Mouse (Mus musculus): Measurements from ENCODE around the gene Ric3.
"Not testable (repeated sequence)": the region's sequence is repeated elsewhere in the genome, so short reads cannot be mapped to it uniquely, and the experiment has no call there.

The Ric3 gene

DNA sequence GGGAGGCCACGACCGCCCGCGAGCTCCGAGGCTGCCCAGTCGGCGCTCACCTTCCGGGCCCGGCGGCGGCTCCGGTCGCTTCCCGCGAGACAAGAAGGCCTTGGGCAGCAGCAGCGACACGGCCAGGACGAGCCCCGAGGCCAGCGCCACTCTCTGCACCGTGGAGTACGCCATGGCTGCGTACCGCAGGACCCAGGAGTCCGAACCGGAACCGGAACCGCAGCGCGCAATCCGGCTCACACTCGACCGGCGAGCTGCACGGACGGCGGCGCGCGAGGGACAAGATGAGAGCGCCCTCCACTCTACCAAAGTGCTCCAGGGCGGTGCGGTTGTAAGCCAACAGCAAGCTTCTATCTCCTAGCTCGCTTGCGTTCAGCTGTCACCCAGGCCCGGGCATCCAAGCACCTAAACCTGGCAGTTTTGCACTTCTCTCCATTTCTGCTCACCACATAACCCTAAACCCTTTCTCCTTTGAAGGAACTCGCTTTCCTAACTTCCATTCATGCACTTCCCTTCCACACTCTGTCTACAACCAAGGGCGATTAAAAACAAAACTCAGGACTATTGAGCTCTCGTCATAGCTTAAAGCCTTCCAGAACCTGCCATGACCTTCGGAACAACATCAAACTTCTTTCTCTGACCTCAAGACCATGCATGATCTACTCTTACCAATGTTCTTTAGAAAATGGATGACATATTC lies at the start of gene Ric3:
TSS of gene Ric3 (minus strand) at position 219 of the 700 bp plus-strand sequence.
- peak; percentile 91 to 94 for DNase-seq (ENCODE audit: low spot score in 2 of 2)

DNA sequence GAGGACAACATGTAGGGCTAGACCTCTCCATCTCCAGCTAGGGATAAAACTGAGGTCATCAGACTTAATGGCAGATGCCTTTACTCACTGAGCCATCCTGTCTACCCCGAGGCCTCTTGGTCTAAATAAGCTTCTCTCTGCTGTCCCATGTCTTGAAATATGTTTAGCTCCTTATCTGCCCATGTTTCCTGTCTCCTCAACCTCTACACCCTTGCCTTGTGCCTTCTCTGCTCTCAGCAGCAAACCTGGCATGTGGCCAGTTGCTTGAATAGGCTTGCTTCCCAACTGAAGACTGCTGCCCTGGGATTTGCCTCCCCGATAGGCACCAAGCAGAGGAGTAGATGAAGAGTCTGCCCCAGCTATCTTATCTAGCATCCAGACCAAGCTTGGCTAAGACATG lies 48.4 kb upstream of the Ric3 start:
- DNase-seq (ENCODE audit: low spot score in 2 of 2): no peak

DNA sequence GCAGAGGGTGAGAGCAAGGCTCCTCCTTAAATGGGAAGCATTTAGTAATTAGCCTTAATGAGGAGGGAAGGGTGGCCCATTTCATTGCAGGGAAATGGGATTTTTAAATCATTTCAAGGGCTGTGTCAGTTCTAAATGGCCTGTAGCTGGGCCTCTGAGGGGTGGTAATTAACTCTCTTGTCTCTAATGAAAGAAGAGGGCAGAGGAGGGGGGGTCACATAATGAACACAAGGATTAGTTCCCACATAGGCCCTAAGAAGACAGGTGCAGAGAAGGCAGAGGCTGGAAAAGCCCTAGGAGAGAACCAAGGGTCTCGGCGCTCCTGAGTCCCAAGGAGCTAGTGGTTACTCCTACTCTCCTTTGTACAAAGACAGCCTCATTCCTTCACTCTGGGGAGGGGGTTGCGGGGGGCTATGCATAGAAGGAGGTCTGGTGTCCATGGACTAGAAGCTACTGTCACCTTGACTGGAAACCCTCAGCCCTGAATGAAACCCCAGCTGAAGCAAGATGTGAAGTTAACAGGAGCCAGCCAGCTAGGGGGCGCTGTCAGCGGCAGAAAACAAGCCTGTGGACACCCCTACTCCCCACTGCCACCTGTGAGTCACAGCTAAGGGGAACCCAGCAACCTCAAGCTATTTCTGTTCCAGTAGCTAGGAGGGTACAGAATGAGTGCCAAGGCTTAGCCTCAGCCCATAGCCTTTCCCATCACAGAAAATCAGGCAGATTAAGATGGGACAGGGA lies 47.0 kb upstream of the Ric3 start:
- DNase-seq (ENCODE audit: low spot score in 2 of 2): no peak

DNA sequence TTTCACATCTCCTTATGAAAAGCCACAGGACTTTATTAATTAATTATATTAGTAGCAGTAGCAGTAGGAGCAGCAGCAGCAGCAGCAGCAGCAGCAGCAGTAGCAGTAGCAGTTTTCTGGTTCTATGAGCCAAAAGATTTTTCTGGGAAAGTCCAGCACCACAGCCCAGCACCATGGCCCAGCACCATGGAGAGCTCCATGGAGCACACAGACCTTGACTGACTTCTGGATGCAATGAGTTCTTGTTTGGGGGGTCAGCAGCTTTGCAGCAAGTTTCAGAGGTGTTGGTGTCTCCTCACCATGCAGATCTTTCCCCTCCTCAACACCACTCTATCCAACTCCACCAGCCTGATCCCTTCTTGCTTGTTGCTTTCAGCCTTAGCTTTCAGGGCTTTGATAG lies 46.3 kb upstream of the Ric3 start:
- no peak for DNase-seq (ENCODE audit: low spot score in 2 of 2)

DNA sequence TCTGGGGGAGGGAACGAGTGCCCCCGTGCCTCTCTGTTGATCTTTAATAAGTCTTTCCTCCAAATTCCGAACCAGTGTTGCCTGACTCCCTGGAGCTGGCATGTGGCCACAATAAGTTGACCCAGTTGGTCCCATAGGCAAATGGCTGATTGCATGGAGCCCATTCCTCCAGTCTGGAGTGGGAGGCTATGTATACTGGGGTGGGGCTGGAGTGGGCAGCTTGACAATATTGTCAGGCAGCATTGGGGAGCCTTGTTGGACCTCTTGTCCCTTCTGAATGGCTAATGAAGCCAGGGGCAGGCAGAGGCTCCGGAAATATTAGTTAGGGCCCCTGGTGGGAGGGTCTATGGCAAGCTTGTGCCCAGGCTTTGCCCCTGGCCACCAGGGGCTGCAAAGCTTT lies 32.8 kb upstream of the Ric3 start:
- no peak for DNase-seq (ENCODE audit: low spot score in 2 of 2)

GRCm38 (mm10) chr7:109115488-109115887 lies 32.4 kb upstream of the Ric3 start:
- not testable (repeated sequence) for DNase-seq (ENCODE audit: low spot score in 2 of 2)

GRCm38 (mm10) chr7:109114950-109115349 lies 31.8 kb upstream of the Ric3 start:
- DNase-seq (ENCODE audit: low spot score in 2 of 2): no peak

- DNase-seq (ENCODE audit: low spot score in 2 of 2): peak; percentile 70 to 81
Measured at GRCm38 (mm10) chr7:109111000-109111399, 27.9 kb upstream of the Ric3 start.

DNA sequence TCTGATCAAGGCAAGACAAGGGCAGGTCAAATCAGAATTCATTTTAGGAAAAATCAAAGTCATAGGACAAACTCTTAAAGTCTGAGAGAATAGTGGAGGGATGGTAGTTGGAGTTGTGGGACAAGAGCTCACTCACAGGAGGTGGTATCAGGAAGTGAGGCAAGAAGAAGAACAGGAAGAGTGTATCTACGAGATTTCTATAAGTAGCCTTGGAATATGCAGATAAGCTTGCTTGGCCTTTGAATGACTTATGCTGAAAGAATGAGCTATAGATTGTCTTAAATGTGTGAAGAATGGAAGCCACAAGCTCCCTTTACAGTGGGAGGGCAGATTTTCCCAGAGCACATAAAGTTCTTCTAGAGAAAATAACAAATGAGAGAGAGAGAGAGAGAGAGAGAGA lies 21.8 kb upstream of the Ric3 start:
- no peak for DNase-seq (ENCODE audit: low spot score in 2 of 2)

DNA sequence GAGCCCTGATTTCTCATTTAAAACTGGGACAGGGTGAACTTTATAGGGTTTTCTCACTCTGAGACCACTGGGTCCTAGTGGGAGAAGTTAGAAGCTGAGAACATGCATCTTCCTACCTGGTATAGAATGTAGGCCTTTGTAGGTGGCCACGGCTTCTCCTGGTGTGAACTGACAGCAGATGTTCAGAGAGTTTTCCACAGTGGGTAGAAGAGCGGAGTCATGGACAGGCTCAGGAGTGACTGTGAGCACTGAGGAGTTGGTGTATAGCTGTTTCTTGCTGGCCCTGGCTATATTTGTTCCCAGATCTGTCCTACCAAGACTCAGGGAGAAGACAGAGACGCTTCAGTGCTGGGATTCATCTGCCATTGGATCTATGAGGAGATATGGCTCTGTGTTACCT lies 18.0 kb upstream of the Ric3 start:
- no peak for DNase-seq (ENCODE audit: low spot score in 2 of 2)

GRCm38 (mm10) chr7:109098145-109099018 lies 15.3 kb upstream of the Ric3 start:
- peak; percentile 38 to 54 for DNase-seq (ENCODE audit: low spot score in 2 of 2)

DNA sequence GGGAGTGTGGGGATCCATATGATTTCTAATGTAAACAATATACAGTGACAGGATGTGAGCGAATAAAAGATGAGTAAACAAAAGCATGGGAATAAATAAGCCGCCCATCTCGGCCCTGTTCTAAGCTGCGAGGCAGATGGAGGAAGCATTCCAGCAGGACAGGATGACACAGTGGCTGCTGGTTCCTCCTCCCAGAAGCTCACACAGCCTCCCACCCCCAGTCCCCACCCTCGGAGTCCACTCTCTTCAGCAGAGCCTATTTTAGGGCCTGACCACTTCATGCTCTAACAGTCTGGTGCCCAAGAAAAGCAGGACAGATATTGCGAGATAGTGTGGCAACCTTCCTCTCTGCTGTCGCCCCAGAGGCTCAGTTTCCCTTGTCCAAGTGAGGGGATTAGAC lies 14.1 kb upstream of the Ric3 start:
- no peak for DNase-seq (ENCODE audit: low spot score in 2 of 2)

DNA sequence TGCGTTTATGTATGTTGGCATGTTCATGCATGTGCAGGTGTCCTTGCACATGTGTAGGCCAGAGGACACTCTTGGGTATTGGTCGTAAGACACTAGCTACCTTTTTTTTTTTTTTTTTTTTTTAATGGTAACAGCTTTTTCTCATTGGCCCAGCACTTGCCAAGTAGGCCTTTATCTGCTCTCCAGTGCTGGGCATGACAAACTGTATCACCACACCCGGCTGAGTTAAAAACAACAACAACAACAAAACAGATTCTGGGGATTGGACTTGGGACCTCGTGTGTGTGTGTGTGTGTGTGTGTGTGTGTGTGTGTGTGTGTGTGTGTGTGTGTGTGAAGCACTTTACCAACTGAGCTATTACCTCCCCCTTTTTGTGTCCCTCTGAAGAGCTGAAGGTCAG lies 13.5 kb upstream of the Ric3 start:
- DNase-seq (ENCODE audit: low spot score in 2 of 2): no peak

DNA sequence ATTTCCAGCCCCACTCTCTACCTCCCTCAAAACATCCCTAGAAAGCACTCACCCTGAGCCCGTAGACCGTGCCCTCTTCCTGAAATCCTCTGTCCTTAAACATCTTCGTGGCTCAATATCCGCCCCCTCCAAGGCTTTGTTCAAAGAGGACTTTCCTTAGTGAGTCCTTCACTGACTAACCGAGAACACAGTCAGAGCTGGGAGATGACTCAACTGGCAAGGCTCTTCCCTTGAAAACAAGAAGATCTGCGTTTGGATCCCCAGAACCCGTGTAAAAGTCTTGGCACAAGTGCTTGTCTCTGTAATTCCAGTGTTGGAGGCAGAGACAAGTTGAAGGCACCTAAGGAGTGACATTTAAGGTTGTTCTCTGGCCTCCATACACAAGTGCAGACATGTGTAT lies 11.2 kb upstream of the Ric3 start:
- no peak for DNase-seq (ENCODE audit: low spot score in 2 of 2)

- DNase-seq (ENCODE audit: low spot score in 2 of 2): not testable (repeated sequence)
Measured at GRCm38 (mm10) chr7:109091316-109091715, 8.2 kb upstream of the Ric3 start.

GRCm38 (mm10) chr7:109086946-109087345 lies 3.8 kb upstream of the Ric3 start:
- no peak for DNase-seq (ENCODE audit: low spot score in 2 of 2)

GRCm38 (mm10) chr7:109083813-109084184 lies 668 bp upstream of the Ric3 start:
- no peak for DNase-seq (ENCODE audit: low spot score in 2 of 2)

GRCm38 (mm10) chr7:109082269-109083112 lies 640 bp downstream of the Ric3 start:
- DNase-seq (ENCODE audit: low spot score in 2 of 2): no peak

- no peak for DNase-seq (ENCODE audit: low spot score in 2 of 2)
Measured at GRCm38 (mm10) chr7:109072326-109072725, 10.8 kb downstream of the Ric3 start.

DNA sequence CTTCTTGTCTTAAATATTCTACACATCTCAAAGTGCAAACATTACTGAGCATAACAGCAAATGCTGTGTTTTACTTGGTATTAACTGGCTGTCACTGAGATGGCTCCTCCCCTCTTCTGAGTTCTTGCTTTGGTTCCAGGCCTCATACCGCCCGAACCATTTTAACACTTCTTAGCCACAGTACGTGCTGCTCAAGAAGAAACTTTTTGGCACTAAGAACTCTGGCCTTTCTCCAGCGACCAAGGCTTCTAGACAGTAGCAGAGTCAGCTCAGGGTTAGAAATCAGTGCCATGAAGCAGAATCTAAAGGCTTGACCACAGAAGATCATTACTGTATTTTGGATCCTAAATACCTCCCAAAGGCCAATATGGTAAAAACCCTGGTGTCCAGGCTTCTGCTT lies 13.5 kb downstream of the Ric3 start:
- no peak for DNase-seq (ENCODE audit: low spot score in 2 of 2)

- DNase-seq (ENCODE audit: low spot score in 2 of 2): no peak
Measured at GRCm38 (mm10) chr7:109059536-109059935, 23.6 kb downstream of the Ric3 start.

GRCm38 (mm10) chr7:109050831-109051230 lies 32.3 kb downstream of the Ric3 start:
- no peak for DNase-seq (ENCODE audit: low spot score in 2 of 2)
